Mouse (Mus musculus) ovary, postnatal 36 days (tissue): ENCODE measurements around the gene Rfx8.
A peak's percentile ranks its signal among the peaks of the same experiment; 100 is the strongest.
"Not testable (repeated sequence)": the region's sequence is repeated elsewhere in the genome, so short reads cannot be mapped to it uniquely, and the experiment has no call there.

ENCODE experiments used
- DNase-seq: peaks from one replicate; pipeline ENCODE4 v3.0.0; 2022; ENCODE audit warnings: low spot score, mixed read lengths

The Rfx8 gene

DNA sequence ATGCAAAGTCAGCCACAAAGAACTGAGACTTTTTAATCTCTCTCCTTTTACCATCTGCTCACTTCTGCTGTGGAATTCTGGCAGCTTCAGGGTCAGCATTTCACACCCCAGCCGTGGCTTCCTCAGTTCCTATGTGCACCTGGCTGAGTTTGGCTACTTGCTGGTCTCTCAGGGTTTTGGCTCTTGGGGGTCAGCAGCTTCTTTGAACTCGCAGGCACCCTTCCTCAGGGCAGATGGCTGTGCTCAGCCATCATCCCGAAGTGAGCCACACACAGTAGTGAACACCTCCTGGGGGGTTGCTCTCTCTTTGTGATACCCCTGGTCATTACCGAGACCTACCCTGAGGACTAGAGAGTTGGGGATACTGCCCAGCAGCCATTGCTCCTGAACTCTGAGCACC is 29.7 kb downstream of the Rfx8 start:
- DNase-seq = no peak

DNA sequence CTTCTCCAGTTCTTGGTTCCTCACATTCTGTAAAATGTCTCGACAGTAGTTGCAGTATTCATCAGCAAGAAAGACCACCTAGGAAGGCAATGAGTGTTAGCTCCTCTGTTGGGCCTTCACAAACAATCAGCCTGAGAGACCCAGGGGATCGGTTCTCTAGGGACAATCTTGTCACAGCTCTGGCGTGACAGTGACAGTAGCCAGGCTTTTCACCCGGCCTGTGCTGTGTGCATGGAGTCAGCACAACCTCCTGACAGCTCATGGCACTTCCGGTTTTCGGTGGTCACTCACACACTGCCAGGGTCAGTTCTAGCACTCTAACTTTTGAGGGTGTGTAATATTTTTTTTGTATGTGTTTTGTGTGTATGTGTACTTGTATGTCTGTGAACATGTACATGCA is 32.2 kb downstream of the Rfx8 start:
- no peak for DNase-seq

DNA sequence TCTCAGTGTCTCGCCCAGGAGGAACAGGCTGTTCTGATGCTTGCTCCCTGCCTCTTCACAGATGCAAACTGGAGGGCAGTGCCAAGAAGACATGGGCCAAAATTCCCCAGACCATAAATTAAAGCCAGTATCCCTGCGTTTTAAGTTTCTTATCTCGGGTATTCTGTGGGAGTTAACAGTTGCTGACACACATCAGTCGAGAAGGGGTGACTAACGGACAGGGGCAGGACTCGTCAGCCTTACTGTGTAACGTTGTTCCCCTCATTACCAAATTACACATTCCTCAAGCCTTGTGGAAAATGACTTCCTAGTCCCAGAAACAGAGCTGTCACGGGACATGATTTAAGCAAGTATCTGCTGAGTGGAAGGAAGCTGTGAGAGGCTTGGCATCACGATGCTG is 33.5 kb downstream of the Rfx8 start:
- no peak for DNase-seq

DNA sequence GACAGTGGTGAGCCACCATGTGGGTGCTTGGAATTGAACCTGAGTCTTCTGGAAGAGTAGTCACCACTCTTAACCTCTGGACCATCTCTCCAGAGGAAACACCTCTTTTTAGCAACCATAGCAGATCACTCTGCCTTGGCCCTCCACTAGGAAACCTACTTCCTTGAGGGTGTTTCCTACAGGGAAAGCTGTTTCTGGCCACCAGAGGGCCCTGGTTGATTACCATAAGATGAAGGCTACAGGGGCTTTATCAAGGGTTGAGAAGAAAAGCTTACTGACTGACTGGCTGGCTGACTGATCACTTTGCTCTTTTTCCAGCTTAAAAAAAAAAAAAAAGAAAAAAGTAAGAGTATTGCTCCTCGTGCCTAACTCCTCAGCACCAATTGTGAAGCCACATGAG is 35.0 kb downstream of the Rfx8 start:
- peak; percentile 70 for DNase-seq

DNA sequence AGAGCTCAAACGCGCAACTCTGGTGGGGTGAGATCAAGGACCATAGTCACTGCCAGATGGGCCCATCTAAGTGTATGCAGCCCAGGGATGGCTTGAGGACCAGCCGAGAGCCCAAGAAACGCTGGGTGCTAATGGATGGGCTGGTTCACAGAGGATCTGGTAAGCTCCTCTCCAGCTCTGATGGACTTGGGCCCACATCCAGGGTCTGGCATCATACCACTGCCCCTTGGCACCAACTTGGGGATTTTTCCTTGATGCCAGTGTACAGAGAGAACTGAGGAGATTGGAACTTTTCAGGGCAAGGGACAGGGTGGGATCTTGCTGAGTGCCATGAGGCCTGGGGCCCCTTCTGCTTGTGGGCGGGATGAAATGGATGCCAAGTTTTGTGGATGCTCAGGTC is 39.2 kb downstream of the Rfx8 start:
- DNase-seq = no peak

DNA sequence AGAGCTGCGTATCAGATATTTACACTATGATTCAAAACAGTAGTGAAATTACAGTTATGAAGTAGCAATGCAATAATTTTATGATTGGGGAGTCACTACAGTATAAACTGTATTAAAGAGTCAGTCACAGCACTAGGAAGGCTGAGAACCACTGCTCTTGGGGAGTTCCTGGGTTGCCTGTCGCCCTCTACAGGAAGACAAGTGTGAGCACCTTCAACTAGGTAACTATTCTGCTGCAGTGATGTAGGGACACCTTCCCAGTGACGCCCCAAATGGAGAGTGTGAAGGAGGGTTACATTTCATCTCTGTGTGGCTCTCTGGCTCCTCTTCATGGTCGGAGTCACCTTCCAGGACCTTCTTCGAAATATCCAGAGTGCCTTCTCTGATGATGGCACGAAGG is 40.3 kb downstream of the Rfx8 start:
- DNase-seq = no peak

DNA sequence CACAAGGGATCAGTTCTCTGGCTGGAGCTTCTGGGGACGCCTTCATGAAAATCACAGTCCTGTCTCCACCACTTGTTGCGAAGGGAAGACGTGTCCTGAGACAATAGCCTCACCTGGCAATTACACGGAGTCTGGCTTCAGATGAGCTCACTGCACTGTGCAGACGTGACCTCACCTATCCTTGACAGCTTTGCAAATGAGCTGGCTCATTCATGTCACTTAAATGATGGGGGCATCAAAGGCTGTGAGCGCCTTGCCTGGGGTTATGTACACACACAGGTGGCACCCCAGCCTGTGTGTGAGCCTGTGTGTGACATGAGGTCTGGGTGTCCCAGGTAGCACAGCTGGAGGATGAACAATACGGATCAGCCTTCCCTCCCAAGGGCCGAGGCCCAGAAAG is 41.9 kb downstream of the Rfx8 start:
- DNase-seq = no peak

DNA sequence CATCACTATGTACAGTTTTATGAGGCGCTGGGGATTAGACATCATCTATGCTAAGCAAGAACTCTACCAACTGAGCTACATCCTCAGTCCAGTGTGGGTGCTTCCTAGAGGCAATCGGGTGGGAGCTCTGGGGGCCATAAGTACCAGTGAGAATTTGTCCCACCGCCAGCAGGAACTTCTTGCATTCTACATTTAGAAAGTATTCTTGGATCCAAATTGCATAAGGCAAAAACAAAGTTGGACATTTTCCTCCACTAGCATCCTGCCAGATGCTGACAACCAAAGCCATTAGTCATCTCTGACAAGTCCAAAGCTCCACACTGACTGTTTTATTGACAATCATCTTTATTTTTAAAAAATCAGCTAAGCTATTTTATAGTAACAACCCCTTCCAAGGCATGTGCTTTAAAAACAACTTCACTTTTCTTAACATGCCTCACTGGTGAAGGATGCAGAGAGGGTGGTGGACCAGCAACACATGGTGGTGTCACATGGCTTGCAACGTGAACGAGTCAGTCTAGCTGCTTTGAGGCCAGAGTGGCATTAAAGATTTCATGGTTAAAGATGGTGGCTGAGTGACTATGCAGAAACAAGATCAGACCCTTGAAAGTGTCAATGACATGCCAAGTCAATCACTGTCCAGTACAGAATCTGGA is 44.4 kb downstream of the Rfx8 start:
- DNase-seq = no peak

DNA sequence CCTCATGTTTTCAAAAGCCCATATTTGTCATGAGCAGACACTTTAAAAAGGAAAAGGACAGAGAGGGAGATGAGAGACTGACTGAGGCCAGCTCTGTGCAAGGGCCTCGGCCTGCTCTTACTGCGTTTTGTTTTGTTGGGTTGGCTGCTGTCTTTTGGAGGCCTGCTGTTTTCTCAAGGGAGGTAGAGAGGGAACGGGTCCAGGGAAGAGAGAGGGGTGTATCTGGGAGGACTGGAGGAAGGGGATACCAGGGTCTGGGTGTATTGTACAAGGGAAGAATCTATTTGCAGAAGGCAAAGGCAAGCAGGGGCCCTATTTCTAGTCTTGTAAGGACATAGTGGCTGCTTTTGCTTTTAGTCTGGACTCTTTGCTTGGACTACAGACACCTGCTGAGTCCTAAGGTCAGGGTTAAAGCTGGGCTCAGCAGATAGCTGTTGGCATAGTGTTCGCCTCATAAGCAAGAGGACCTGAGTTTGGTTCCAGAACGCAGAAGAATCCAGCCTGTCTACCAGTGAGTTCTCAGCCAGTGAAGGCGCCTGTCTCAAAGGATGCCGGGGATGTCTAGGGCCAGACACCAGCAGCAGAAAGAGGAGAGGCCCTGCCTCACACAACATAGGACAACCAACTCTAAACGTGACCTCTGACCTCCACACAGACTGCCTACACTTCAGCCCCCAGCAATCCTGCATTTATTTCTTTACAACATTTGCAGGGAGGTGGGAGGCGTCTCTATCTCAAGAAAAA is 48.3 kb downstream of the Rfx8 start:
- DNase-seq = no peak

DNA sequence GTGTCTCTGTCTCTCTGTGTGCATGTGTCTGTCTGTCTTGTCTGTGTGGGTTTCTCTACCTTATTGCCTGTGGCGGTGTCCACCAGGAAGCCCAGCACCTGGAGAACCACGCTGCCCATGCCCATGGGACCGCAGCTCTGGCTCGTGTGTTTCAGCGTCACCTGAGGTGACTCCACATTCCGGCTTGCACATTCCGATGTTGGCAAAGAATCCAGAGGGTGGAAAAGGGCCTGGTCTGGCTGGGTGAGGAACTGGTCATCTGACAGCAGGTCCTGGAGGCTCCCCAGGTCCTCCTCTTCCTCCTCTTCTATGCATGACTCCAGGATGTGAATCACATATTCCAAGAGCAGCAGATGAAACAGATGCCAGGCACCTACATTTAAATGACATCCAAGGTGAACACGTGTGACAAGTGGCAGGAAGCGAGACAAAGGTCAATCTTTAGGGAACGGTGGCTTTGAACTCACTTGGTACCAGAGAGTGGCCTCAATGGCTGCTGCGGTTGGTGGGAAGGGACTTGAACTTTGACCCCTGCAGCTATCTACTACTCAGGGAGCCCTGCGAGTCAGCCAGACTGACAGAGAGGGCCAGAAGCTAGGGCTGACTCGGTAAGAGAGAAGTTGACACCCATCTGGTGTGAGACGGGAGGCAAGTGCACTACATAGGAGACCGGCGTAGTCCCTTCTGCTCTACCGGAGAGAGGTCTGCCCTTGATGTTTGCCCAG is 50.4 kb downstream of the Rfx8 start:
- DNase-seq = no peak

DNA sequence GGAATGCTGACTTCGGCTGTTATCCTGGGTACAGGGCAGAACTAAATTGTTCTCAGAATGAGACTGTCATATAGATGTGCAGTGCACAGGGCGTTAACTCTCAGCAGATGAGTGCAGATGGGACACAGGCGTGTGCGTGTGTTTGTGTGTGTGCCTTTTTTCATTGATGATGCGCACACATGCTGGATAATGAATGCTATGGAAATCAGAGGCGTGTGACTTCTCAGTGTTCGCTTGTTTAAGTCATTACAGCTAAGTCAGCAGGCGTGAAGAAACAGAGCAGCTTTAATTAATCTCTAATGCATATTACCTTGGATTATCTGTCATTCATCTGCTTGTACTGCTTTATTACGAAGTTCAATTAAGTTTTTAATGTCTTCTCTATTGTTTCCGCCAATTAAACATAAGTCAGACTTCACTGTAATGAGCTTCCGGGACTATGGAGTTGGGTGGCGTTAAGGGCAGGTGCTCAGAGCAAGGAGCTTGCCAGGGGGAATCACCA is 54.0 kb downstream of the Rfx8 start:
- no peak for DNase-seq

DNA sequence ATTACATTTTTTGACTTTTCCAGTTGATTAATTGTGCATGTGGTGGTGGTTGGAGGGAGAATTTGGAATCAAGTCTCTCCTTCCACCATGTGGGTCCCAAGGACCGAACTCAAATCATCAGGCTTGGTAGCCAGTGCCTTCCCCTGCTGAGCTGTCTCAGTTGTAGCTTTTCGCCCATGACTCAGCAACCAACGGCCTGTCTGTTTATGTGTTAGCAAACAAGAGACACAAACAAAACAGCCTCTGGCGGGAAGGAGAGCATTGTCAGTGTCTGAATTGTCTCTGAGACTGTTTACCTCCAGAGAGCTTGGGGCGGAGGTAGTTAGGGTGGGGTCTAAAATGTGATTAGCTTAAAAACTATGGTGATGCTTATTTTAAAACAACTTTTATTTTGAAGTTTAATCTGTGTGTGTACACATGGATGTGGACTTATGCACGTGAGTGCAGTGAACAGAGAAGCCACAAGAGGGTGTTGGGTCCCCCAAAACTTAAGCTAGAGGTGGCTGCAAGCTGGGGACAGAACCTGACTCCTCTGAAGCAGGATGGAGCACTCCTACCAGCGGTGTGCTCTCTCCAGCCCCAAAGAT is 56.7 kb downstream of the Rfx8 start:
- no peak for DNase-seq

DNA sequence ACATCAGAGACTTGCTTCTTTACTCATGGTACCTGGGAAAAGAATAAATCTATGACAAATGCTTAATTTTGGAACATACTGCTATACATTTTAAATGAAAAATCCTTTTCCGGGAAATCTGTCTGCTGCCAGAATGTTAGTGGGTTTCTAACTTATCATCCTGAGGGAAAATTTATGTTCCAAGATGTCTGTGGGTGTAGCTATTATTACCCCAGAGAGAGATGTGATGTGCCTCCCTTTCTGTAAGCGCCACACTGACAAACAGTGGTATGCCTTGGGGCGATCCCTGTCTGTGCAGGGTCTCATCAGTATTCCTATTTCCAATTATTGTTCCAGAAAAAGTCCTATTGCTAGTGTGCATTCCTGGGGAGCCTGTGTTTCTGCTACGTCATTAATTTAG is 57.7 kb downstream of the Rfx8 start:
- DNase-seq = no peak

DNA sequence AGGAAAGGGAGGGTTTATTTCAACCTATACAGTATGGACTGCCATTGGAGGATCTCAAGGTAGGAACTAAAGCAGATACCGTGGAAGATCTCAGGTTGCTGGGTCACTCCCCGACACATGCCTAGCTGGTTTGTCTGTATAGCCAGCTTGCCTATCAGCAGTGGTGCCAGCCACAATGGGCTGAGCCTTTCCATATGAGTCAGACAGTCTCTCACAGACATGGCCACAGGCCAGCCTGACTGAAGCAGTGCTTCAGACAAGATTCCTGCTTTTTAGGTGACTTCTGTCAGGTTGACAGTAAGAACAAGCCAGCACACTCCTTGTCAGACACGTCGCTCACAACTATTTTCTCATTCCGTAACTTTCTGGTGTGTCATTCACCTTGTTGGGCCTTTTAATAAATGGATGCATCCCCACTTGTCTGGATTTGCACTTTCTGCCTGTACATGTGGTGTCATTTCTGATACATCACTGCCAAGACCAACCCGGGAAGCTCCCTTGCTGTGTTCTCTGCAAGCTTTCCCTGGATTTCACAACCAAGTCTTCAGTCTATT is 63.7 kb downstream of the Rfx8 start:
- DNase-seq = no peak

DNA sequence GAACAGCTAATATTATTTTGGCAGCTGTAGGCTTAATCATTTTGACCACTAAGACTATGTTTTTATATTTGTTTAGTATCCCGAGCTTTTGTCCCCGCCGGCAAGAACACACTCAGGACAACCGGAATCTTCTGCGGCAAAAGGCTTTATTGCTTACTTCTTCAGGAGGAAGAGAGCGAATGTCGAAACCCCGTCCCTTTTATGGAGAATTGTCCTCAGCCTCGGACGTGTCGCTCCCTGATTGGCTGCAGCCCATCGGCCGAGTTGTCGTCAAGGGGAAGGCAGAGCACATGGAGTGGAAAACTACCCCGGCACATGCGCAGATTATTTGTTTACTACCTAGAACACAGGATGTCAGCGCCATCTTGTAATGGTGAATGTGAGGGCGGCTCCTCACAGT is 65.9 kb downstream of the Rfx8 start:
- not testable (repeated sequence) for DNase-seq

DNA sequence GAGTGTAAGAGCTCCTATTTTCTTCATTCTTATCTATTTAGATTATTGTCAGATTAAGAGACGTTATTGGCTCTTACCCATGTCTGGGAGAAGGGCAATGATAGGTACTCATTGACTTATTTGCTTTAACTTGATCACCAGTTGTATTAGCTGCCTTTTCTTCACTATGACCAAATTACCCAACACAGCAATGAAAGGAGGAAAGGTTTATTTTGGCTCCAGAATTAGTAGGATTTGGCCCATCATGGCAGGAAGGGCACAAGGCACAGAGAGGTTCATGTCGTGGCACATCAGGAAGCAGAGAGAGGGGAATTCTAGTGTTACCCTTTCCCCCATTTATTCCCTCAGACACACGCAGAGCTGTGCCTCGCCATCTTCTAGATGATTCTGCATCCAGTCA is 67.8 kb downstream of the Rfx8 start:
- no peak for DNase-seq

DNA sequence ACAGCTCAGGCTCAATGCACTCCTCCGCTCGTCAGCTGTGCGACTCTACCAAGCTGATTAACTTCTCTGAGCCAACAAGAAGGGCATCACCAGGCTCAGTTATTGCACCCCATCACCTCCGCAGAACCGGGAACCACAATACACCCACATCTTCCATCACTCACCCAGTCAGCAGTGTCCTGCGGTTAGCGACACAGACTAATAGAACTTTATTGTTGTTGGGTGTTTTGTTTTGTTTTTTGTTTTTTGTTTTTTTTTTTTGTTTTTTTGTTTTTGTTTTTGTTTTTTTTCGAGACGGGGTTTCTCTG is 69.6 kb downstream of the Rfx8 start, which contains the start of gene Creg2:
Creg2 (minus strand) TSS at position 234 of the 308 bp plus-strand sequence.
- no peak for DNase-seq

DNA sequence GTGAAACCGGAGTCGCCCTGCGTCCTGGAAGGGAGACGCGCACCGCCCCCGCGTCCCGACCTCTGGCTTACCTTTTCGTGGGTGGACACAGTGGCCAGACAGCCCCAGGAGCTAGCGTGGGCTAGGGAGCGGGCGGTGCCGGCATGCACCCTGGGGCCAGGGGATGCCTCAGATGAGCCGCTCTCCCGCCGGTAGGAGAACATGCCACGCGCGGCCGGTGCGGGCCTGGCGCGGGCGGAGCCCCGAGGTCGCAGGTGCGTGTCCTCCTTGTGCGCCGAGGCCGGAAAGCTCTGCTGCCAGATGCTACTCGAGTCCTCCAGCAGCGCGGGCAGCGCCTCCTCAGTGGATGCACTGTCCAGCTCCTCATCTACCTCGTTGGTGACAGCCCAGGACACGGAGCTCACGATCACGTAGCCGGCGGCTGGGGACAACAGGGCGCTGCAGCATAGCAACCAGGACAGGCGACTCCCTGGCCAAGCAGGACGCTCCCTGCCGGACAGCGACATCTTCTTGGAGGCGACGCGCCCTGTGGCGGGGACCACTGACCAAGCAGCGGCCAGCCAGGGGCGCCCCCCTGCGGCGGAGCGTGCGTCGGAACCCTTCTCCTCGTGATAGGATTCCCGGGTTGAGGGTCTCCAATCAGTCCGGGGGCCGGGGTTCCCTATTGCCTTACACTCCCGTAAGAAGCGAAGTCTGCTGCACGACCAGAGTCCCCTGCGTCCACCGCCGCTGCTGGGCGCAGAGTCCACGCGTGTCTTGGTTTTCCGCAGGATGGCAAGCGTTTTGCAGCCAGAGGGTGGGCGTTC is 70.2 kb downstream of the Rfx8 start:
- peak; percentile 67 for DNase-seq

DNA sequence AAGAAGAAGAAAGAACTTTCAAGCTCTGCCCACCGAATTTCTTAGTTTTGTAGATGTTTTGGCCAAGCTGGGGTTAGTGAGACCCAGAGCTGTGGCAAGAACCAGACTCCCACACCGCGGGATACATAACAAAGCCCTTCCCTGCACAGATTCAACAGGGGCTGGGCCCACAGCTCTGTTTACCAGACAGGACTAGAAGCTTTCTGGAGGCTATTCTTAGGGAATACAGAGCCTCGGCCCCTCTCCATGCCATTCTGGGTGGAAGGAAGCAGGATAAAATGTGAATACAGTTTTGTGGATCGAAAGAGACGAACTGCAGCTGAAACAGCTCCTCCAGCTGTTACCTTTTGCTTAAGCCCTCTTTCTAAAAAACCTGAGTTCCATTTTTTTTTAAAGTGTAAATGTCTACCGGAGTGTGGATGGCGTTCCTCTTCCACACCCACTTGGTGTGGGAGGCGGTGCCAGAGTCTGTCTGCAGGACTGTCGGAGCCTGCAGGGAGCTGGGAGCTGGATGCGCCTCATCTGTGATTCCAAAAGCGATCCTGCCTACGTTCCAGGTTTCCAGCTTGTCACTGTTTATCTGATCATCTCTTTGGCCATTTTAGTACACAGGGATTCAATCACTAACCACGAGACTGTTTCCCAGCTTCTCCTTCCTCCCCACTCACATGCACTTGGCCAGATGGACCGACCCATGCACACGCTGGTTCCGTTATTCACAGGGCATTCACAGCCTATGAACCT is 70.9 kb downstream of the Rfx8 start:
- DNase-seq = no peak

DNA sequence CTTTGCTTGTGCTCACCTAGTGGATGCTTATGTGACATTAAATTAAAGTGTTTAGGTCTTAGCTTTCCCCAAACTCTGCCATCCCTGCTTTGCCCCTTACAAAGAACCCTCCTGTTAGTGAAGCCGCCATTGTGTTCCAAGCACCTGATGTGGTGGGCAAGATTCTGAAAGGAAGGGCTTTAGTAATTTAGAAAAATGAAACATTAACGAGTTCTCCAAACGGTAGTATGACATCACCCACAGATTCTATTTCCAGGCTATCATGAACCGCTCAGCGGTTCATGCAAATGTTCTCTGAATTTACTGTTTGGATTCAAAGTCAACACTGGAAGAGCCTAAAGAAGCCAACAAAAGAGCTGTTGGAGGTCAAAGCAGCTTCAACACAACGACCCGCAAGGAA is 72.2 kb downstream of the Rfx8 start:
- DNase-seq = no peak
